Mouse (Mus musculus) cerebellum, adult (tissue): Measurements from ENCODE around the gene Bcl2l15.

Experiments used
- ATAC-seq: cut with Nextera tagmentation; 2 replicates; pipeline ENCODE4 v1.9.2; 2017; ENCODE audit warnings: mild to moderate bottlenecking, moderate library complexity, mixed read lengths; ENCODE audit not compliant: insufficient number of reproducible peaks, low FRiP score, low TSS enrichment

Bcl2l15 gene

DNA sequence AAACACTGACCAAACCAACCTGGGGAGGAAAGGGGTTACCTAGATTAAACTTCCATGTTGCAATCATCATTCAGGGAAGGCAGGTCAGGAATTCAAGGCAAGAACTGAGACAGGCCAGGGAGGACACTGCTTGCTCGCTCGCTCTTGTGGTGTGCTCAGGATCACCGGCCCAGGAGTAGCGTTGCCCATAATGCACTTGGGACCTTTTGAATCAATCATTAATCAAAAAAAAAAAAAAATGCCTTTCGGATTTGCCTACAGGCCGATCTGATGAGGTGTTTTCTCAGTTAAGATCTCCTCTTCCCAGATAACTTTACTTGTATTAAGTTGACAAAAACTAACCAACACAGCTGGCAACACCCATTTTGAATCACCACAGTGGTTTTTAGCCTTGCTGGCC is 31.8 kb downstream of the Bcl2l15 start:
- ATAC-seq, result no peak

- ATAC-seq, result no peak
These were observed 35.1 kb downstream of the Bcl2l15 start for GRCm38 (mm10) chr3:103867424-103867971.

- no peak for ATAC-seq
These were observed 35.6 kb downstream of the Bcl2l15 start for GRCm38 (mm10) chr3:103868008-103868407.

- ATAC-seq, result no peak
These were observed 40.3 kb downstream of the Bcl2l15 start for GRCm38 (mm10) chr3:103872663-103873098.

- ATAC-seq, result no peak
These were observed 41.9 kb downstream of the Bcl2l15 start for GRCm38 (mm10) chr3:103874329-103874728.

DNA sequence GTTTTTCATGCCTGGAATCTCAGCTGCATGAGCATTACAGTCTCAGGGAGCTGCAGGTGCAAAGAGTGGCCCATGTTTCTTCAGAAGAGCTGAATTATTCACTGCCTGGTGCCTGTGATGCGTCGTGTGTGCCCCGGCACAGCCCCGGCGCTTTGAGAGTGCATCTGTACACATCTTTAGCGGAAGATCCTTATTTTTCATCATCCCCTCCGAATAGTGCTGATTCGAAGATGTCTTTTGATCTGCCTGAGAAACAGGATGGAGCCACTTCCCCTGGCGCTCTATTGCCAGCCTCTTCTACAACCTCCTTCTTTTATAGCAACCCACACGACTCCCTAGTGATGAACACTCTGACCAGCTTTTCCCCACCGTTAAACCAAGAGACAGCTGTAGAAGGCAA is 53.5 kb downstream of the Bcl2l15 start:
- ATAC-seq, result no peak

GRCm38 (mm10) chr3:103887581-103887980 is 55.2 kb downstream of the Bcl2l15 start:
- ATAC-seq, result no peak

GRCm38 (mm10) chr3:103893374-103893773 is 61.0 kb downstream of the Bcl2l15 start:
- no peak for ATAC-seq
